Mouse (Mus musculus) olfactory bulb, adult 2 months (tissue): ENCODE data around the gene Ccdc184.
A peak's percentile ranks its signal among the peaks of the same experiment; 100 is the strongest.

Experiments used
- CTCF ChIP-seq: fragments of 200-500 bp; IDR thresholded peaks from 2 replicates; pipeline ENCODE4 v1.5.1; 2012; ENCODE audit warnings: low read depth, mild to moderate bottlenecking, low read length, moderate library complexity; ENCODE audit not compliant: insufficient read depth
- POLR2A ChIP-seq: fragments of 200-500 bp; IDR thresholded peaks from 2 replicates; pipeline ENCODE4 v1.6.1; 2012; ENCODE audit warnings: mild to moderate bottlenecking, low read depth, low read length, moderate library complexity; ENCODE audit not compliant: insufficient read depth

- TF ChIP-seq POLR2A (peak; percentile 79), CTCF (no peak)
These were observed 975 bp downstream of the Ccdc184 start for GRCm38 (mm10) chr15:98167645-98168621.
